Mouse (Mus musculus): ENCODE results near the gene Ybx3. TPM values are rescaled to one million over a fixed set of nuclear protein-coding genes. Genes with fewer than 3 reads are reported as not detected.

The Ybx3 gene
- polyA plus RNA-seq, 1 experiment from 2014 or later = 202 TPM

- POLR2A ChIA-PET = no interaction called here
- no peaks in the 10 kb centered on the region for H3K27me3 ChIP-seq
- no peak for ATAC-seq
- DNase-seq (ENCODE audit: low read depth, low spot score) = no peak
- in situ Hi-C loops (cut with MboI; ENCODE audit: low pct_unique_long_range_greater_than_20kb) = no loop called here
- CTCF ChIA-PET = interaction anchor here (0.7 to 2.9 kb wide), 5 partner anchors 10 to 33 kb away, joined by 3 to 10 read pairs (median 5); no protein-coding TSS in a partner anchor
- TF ChIP-seq CTCF (IDR thresholded peaks at IDR 0.05) = no peak
These were observed 2.8 kb downstream of the Ybx3 start for GRCm38 (mm10) chr6:131385469-131385868.

- ATAC-seq (no peak), DNase-seq (ENCODE audit: low read depth, low spot score) (no peak)
- no peak for TF ChIP-seq CTCF (IDR thresholded peaks at IDR 0.05)
- H3K27me3 ChIP-seq = no peaks in the 10 kb centered on the region
- in situ Hi-C loops (cut with MboI; ENCODE audit: low pct_unique_long_range_greater_than_20kb) = no loop called here
- CTCF ChIA-PET = interaction anchor here (1.1 to 2.9 kb wide), 6 partner anchors 9 to 34 kb away, joined by 3 to 10 read pairs (median 5); no protein-coding TSS in a partner anchor
- POLR2A ChIA-PET = no interaction called here
These were observed 4.5 kb downstream of the Ybx3 start for GRCm38 (mm10) chr6:131383713-131384330.

GRCm38 (mm10) chr6:131382984-131383337, 5.3 kb downstream of the Ybx3 start:
- ATAC-seq = no peak
- in situ Hi-C loops (cut with MboI; ENCODE audit: low pct_unique_long_range_greater_than_20kb) = no loop called here
- POLR2A ChIA-PET = interaction anchor here (0.9 kb wide), 2 partner anchors 12 to 34 kb away, joined by 3 to 4 read pairs; no protein-coding TSS in a partner anchor
- no peak for DNase-seq (ENCODE audit: low read depth, low spot score)
- CTCF ChIA-PET = interaction anchor here (1.1 to 2.2 kb wide), 5 partner anchors 9 to 36 kb away, joined by 3 to 6 read pairs (median 5); partner anchors contain the start of gene Styk1
- H3K27me3 ChIP-seq = no peaks in the 10 kb centered on the region
- TF ChIP-seq CTCF (IDR thresholded peaks at IDR 0.05) = no peak

- ATAC-seq (peak; percentile 94), DNase-seq (ENCODE audit: low read depth, low spot score) (no peak)
- in situ Hi-C loops (cut with MboI; ENCODE audit: low pct_unique_long_range_greater_than_20kb) = no loop called here
- TF ChIP-seq CTCF (IDR thresholded peaks at IDR 0.05) = peak; percentile 51
- CTCF ChIA-PET = interaction anchor here (1.1 to 2.2 kb wide), 6 partner anchors 10 to 37 kb away, joined by 3 to 6 read pairs (median 4); partner anchors contain the start of gene Styk1
- POLR2A ChIA-PET = interaction anchor here (0.9 kb wide), 2 partner anchors 11 to 35 kb away, joined by 3 to 4 read pairs; no protein-coding TSS in a partner anchor
- H3K27me3 ChIP-seq = no peaks in the 10 kb centered on the region
These were observed 5.9 kb downstream of the Ybx3 start for GRCm38 (mm10) chr6:131382232-131382983.

- CTCF ChIA-PET = interaction anchor here (1.6 to 2.6 kb wide), 3 partner anchors 12 to 39 kb away, joined by 4 to 7 read pairs (median 7); no protein-coding TSS in a partner anchor
- in situ Hi-C loops (cut with MboI; ENCODE audit: low pct_unique_long_range_greater_than_20kb) = no loop called here
- no peaks in the 10 kb centered on the region for H3K27me3 ChIP-seq
- no peak for TF ChIP-seq CTCF (IDR thresholded peaks at IDR 0.05)
- POLR2A ChIA-PET = no interaction called here
- DNase-seq (ENCODE audit: low read depth, low spot score) (no peak), ATAC-seq (no peak)
These were observed 9.3 kb downstream of the Ybx3 start for GRCm38 (mm10) chr6:131378858-131379428.

- POLR2A ChIA-PET = no interaction called here
- CTCF ChIA-PET = interaction anchor here (2.1 kb wide), 1 partner anchor 11 kb away, joined by 7 read pairs; no protein-coding TSS in a partner anchor
- no peaks in the 10 kb centered on the region for H3K27me3 ChIP-seq
- in situ Hi-C loops (cut with MboI; ENCODE audit: low pct_unique_long_range_greater_than_20kb) = no loop called here
- no peak for ATAC-seq
- TF ChIP-seq CTCF (IDR thresholded peaks at IDR 0.05) = no peak
- DNase-seq (ENCODE audit: low read depth, low spot score) = no peak
These were observed 10.9 kb downstream of the Ybx3 start for GRCm38 (mm10) chr6:131377378-131377777.

- in situ Hi-C loops (cut with MboI; ENCODE audit: low pct_unique_long_range_greater_than_20kb) = loop anchor here (5.0 kb wide), 1 partner anchor 43 kb away; no protein-coding TSS in a partner anchor
- ATAC-seq (no peak), DNase-seq (ENCODE audit: low read depth, low spot score) (no peak)
- no peak for TF ChIP-seq CTCF (IDR thresholded peaks at IDR 0.05)
- no peaks in the 10 kb centered on the region for H3K27me3 ChIP-seq
- CTCF ChIA-PET = interaction anchor here (1.0 to 1.8 kb wide), 5 partner anchors 8 to 46 kb away, joined by 3 to 6 read pairs (median 3); no protein-coding TSS in a partner anchor
- POLR2A ChIA-PET = no interaction called here
These were observed 13.5 kb downstream of the Ybx3 start for GRCm38 (mm10) chr6:131374594-131375340.

GRCm38 (mm10) chr6:131373160-131373559, 15.1 kb downstream of the Ybx3 start:
- ChIA-PET CTCF (no interaction called here), POLR2A (no interaction called here)
- in situ Hi-C loops (cut with MboI; ENCODE audit: low pct_unique_long_range_greater_than_20kb) = loop anchor here (5.0 kb wide), 1 partner anchor 44 kb away; no protein-coding TSS in a partner anchor
- no peaks in the 10 kb centered on the region for H3K27me3 ChIP-seq
- ATAC-seq (no peak), DNase-seq (ENCODE audit: low read depth, low spot score) (no peak)
- TF ChIP-seq CTCF (IDR thresholded peaks at IDR 0.05) = no peak

GRCm38 (mm10) chr6:131370767-131371166, 17.5 kb downstream of the Ybx3 start:
- no peak for ATAC-seq

More at GRCm38 (mm10) chr6:131370767-131371166, 17.5 kb downstream of the Ybx3 start:
- no peaks in the 10 kb centered on the region for H3K27me3 ChIP-seq
- TF ChIP-seq CTCF (IDR thresholded peaks at IDR 0.05) = no peak
- CTCF ChIA-PET = interaction anchor here (1.6 kb wide), 1 partner anchor 11 kb away, joined by 3 read pairs; no protein-coding TSS in a partner anchor
- POLR2A ChIA-PET = interaction anchor here (1.0 kb wide), 1 partner anchor 12 kb away, joined by 3 read pairs; no protein-coding TSS in a partner anchor
- DNase-seq (ENCODE audit: low read depth, low spot score) = no peak
- in situ Hi-C loops (cut with MboI; ENCODE audit: low pct_unique_long_range_greater_than_20kb) = loop anchor here (5.0 kb wide), 1 partner anchor 47 kb away; no protein-coding TSS in a partner anchor

All from Patski (cell line).